Mouse (Mus musculus) urinary bladder, postnatal 10 days (tissue): ENCODE data around the gene Inpp4a.

Experiments
- DNase-seq: peaks from one replicate; pipeline ENCODE4 v3.0.0; 2022; ENCODE audit warnings: low spot score

Gene Inpp4a

DNA sequence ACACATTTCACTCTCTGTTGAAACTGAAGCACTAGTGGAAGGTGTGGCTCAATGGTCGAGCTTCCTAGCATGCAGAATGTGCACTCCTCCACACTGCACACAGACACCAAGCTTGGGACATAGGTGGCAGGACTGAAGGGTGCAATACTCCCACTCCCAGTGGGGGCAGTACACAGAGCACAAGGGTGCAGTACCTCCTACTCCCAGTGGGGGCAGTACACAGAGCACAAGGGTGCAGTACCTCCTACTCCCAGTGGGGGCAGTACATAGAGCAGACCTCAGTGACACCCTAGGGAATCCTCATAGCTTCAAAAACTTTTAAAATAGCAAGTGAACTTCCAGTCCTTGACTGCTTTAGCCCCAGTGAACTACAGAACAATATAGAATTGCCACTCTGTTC lies 119.8 kb downstream of the Inpp4a start:
- no peak for DNase-seq

- DNase-seq: no peak
Measured at GRCm38 (mm10) chr1:37427144-37427875, 127.6 kb downstream of the Inpp4a start.

DNA sequence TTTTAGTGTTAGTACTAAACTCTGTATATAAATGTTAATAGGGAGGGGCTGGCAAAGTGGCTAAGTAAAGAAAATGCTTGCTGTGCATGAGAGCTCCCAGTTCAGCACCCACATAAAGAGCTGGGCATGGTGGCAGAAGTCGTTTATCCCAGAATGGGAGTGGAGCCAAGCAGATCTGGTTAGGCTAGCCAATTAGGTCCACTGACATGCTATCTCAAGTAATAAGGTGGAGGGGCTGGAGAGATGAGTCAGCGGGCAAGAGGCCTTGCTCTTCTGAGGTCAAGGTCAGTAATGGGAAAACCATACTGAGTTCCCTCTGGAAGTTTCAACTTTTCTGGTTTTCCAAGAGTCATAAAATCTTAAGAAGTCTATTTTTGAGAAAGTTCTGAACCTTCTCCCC lies 129.2 kb downstream of the Inpp4a start:
- DNase-seq: no peak

- peak; percentile 69 for DNase-seq
Measured at GRCm38 (mm10) chr1:37429366-37430296, 130.0 kb downstream of the Inpp4a start, which contains the start of the genes Coa5 and Unc50. Gene Coa5, minus strand, starts transcription at chr1:37430103. Gene Unc50, plus strand, starts transcription at chr1:37430139.

DNA sequence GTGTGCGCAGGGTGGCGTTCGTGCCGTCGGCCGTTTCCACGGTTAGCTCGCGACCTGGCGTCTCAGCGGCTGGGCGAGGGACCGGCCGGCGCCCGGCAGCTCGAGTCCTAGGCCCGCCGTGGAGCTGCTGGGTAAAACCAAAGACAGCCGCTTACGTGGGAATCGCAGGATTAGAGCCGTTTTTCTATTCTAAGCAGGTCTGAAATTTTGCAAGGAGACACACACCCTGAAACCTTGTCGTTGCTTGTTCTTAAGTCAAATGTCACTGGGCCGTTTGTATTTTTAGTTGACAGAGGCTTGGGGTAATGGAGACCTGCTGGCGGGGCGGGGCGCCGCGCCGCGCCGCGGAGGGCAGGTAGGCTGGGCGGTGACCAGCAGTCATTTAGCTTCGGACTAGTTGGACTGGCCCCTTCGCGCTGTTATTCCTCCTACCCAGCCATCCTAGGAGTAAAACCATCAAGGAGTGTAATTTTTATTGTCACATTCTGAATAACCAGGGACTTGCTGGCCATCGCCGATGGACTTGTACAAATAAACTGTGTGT lies 130.7 kb downstream of the Inpp4a start:
- DNase-seq: no peak

DNA sequence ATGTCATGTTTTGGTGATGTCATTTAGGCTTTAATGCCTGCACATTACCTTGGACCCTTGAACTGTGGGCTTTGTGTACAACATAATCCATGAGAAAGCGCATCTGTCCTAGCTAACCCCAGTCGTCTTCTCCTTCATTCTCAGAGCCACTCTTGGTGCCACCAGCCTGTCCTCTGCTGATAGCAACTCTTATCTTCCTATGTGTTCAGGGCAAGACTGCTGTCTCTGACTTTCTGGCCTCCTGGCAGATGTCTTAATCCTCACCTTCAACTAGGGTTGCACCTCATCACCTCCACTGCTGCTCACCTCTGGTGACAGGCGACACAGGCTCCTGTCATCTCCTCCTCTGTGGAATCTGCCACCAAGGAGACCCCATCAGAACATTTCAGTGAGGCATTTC lies 136.8 kb downstream of the Inpp4a start:
- DNase-seq: no peak

DNA sequence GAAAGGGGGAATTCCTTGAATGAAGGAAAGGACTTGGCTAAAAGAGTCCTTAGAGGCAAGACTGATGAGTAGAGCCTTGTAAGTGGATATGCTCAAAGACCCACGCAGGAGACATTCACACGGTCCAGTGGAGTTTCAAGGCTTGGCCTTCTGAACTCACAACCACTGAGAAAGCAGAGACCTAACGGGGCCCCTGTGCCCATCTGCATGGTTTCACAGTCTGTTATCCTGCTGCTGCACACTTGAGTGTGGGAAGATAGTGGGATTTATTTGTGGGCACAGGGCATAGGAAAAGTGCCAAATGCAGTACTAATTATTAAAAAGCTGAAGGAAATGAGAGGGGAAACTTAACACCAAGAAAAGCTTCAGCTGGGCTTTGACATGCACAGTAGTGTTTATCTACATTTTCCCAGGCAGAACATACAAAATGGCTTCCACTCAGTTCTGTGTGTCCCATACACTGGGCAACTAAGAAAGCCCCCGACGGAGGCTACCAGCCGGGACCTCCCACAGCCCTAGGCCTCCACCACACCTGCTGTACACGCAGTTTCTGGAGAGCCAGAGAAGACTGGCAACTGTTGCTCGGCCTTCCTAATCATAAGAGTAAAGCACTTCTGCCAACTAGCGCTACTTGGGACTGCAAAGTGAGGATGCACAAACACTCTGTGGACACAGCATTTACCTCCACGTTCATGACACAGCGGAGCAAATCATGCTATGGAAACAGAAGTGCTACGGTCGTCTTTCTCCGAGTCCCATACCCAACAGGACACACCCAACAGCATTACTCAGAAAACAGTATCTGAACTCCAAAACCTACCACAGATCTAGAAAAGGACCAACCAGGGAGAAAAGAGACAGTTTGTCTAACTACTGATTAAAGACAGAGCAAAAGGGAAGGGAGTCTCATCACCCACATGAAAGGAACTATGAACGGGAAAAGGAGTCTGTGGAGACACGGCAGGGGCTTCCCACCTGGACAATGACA lies 143.5 kb downstream of the Inpp4a start:
- no peak for DNase-seq

DNA sequence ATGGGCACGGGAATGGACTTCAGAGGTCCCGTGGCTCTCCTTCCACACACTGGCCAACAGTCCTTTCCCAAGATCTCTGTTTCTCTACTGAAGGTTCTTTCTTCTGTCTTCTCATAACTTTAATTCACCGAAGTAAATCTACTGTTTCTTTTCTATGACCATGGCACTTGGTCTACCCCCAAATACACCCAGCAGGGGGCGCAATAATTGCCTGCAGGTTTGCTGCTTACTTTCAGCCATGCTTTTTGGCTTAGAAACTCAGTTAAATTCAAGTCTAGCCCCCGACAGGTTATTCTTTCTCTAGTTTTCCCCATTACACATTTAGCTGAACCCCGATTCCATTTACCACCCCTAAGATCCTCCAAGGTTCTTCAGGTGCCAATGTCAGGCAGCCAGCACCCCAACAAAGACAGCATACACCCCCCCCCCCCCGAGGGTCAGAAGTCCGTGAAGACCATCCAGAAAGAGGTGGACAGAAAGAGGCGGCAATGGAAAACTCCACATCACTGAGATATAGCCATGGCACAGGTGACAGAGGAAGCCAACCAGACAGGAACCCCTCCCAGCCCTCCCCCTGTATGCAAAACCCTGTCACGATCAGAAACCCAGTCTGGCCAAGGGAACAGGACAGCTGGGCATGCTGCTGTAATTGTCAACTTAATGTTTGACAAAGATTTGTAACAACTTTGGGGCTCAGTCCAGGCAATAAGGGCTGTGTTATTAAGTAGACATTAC lies 148.9 kb downstream of the Inpp4a start:
- no peak for DNase-seq

DNA sequence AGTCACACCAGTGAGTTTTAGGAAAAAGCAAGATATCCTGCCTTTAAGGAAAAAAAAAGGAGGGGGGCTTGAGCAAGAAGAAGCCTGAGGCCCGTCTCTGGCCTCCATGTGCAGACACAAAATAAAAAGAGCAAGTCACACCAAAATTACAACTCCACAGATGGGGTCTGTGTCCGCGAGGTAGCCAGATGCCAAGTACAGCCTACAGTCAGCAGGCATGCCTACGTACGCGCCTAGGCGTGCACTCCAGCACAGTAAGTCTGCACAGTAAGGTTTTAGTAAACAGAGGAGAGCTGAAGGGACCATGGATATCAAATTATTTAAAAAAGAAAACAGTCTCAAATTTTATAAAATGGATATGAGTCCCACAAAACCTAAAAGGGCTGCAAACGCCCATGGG lies 151.6 kb downstream of the Inpp4a start:
- no peak for DNase-seq

DNA sequence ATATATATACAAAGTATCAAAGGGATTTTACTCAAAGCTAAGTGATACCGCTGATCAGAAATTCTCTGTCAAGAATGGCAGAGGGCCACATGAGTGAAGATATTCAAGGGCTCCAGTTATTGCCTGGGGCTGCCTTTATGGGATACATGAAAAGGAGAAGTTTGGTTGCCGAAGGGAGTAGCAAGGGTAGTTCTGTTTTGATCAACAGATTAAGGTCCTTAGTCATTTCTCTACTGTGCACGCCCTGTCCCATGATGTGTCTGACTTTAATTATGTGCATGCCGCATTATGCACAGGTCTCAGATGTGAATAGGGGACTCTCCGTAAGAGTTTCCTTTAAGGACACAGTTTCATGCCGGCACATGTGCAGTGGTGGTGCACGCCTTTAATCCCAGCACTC lies 157.9 kb downstream of the Inpp4a start:
- no peak for DNase-seq
